ENCODE assay signal across 8 mouse cellular contexts in genomic region chr11:87422511-87423340, GRCm38 (mm10). TPM values are rescaled to one million over a fixed set of nuclear protein-coding genes. Genes with fewer than 3 reads are reported as not detected.
DNase-seq lines count a peak whose midpoint lies in the region; ATAC-seq and TF ChIP-seq lines count a peak whose summit lies in the region.

No protein-coding gene starts in this region.

- no peak for TF ChIP-seq CTCF in CH12.LX (conservative IDR thresholded peaks at IDR 0.05 in 1 of 2, IDR thresholded peaks at IDR 0.05 in 1 of 2; ENCODE audit: low read depth in 2 of 2, low read length in 2 of 2)

- no peak for TF ChIP-seq EP300 in CH12.LX (IDR thresholded peaks at IDR 0.05; ENCODE audit: low read length)

- no peak for TF ChIP-seq RAD21 in CH12.LX (IDR thresholded peaks at IDR 0.05; ENCODE audit: low read depth, low read length)

- peak overlapping the region; percentile 20 to 36 (median 33) for H3K4me3 ChIP-seq in CH12.LX (replicated peaks in 1 of 3; ENCODE audit: low read depth in 2 of 3, low read length in 2 of 3, poor library complexity in 1 of 3)
- peak overlapping the region; percentile 47 for H3K4me3 ChIP-seq in forebrain, embryonic 10.5 days
- peak overlapping the region; percentile 53 for H3K4me3 ChIP-seq in heart, embryonic 16.5 days (ENCODE audit: low read length)
- peak overlapping the region; percentile 55 for H3K4me3 ChIP-seq in liver, embryonic 15.5 days (replicated peaks)
- H3K4me3 ChIP-seq in neural tube, embryonic 12.5 days: peak overlapping the region; percentile 22; the same call in 1 of the 2 replicates

- H3K9ac ChIP-seq in CH12.LX (ENCODE audit: insufficient read depth, low read depth): peak overlapping the region; percentile 91
- H3K9ac ChIP-seq in heart, embryonic 16.5 days (ENCODE audit: low read length): peak overlapping the region; percentile 81
- peak overlapping the region; percentile 57 for H3K9ac ChIP-seq in liver, embryonic 15.5 days
- peak overlapping the region; percentile 27; the same call in 1 of the 2 replicates for H3K9ac ChIP-seq in neural tube, embryonic 12.5 days

- ATAC-seq in heart, embryonic 16.5 days (replicated peaks; ENCODE audit: extremely low read depth, insufficient read depth, low FRiP score): peak; percentile 83
- ATAC-seq in liver, embryonic 15.5 days (ENCODE audit: insufficient read depth): peak; percentile 70
- ATAC-seq in neural tube, embryonic 12.5 days (ENCODE audit: low FRiP score, low read depth): peak; percentile 85

- H3K4me2 ChIP-seq in CH12.LX (ENCODE audit: insufficient read depth, low read depth, poor library complexity, severe bottlenecking): peak overlapping the region; percentile 75
- peak overlapping the region; percentile 84 for H3K4me2 ChIP-seq in heart, embryonic 16.5 days (ENCODE audit: low read depth, low read length)
- peak overlapping the region; percentile 75 for H3K4me2 ChIP-seq in liver, embryonic 15.5 days
- H3K4me2 ChIP-seq in neural tube, embryonic 12.5 days (replicated peaks): peak overlapping the region; percentile 55

- H3K27me3 ChIP-seq in CH12.LX (replicated peaks): no peaks in the 10 kb centered on the region
- H3K27me3 ChIP-seq in forebrain, embryonic 10.5 days (ENCODE audit: poor library complexity, severe bottlenecking): no peaks in the 10 kb centered on the region
- no peaks in the 10 kb centered on the region for H3K27me3 ChIP-seq in heart, embryonic 16.5 days (ENCODE audit: control insufficient read depth, insufficient read depth, low read length)
- H3K27me3 ChIP-seq in liver, embryonic 15.5 days: no peaks in the 10 kb centered on the region
- no peaks in the 10 kb centered on the region for H3K27me3 ChIP-seq in neural tube, embryonic 12.5 days (replicated peaks)

- H3K27ac ChIP-seq in CH12.LX (ENCODE audit: insufficient read depth, low read depth): no peak overlapping the region
- peak overlapping the region; percentile 95 for H3K27ac ChIP-seq in forebrain, embryonic 10.5 days
- peak overlapping the region; percentile 87 for H3K27ac ChIP-seq in heart, embryonic 16.5 days (ENCODE audit: low read length)
- H3K27ac ChIP-seq in liver, embryonic 15.5 days (replicated peaks): peak overlapping the region; percentile 85
- no peak overlapping the region for H3K27ac ChIP-seq in neural tube, embryonic 12.5 days

- under 1% methylated on average over 26 of the region's 26 CpGs for WGBS in forebrain, embryonic 10.5 days
- WGBS in heart, embryonic 16.5 days: under 1% methylated on average over 26 of the region's 26 CpGs
- under 1% methylated on average over 26 of the region's 26 CpGs for WGBS in liver, embryonic 15.5 days (ENCODE audit: insufficient replicate concordance)
- under 1% methylated on average over 26 of the region's 26 CpGs for WGBS in neural tube, embryonic 12.5 days

- peaks cover 4 to 39% of the 10 kb centered on the region in 2 experiments for H3K4me1 ChIP-seq in CH12.LX (ENCODE audit: control insufficient read depth in 1 of 2, insufficient read depth in 2 of 2)
- H3K4me1 ChIP-seq in forebrain, embryonic 10.5 days: peaks cover 22% of the 10 kb centered on the region
- peaks cover 13% of the 10 kb centered on the region for H3K4me1 ChIP-seq in heart, embryonic 16.5 days (ENCODE audit: control insufficient read depth, insufficient read depth, low read length)
- peaks cover 40% of the 10 kb centered on the region for H3K4me1 ChIP-seq in liver, embryonic 15.5 days (replicated peaks)
- H3K4me1 ChIP-seq in neural tube, embryonic 12.5 days: no peaks in the 10 kb centered on the region

- no peaks in the 10 kb centered on the region for H3K9me3 ChIP-seq in CH12.LX (replicated peaks; ENCODE audit: low read length)
- H3K9me3 ChIP-seq in forebrain, embryonic 10.5 days: no peaks in the 10 kb centered on the region
- H3K9me3 ChIP-seq in heart, embryonic 16.5 days (replicated peaks; ENCODE audit: control insufficient read depth, low read length): no peaks in the 10 kb centered on the region
- no peaks in the 10 kb centered on the region for H3K9me3 ChIP-seq in liver, embryonic 15.5 days (replicated peaks)
- no peaks in the 10 kb centered on the region for H3K9me3 ChIP-seq in neural tube, embryonic 12.5 days

- DNase-seq in CH12.LX (ENCODE audit: extremely low read depth): peak; percentile 98
- peak; percentile 79 for DNase-seq in c-Kit-positive CD71-negative TER-119-negative erythroid progenitor cells, embryonic 14.5 days (ENCODE audit: low read depth)
- peak; percentile 77 for DNase-seq in forebrain, embryonic 10.5 days (ENCODE audit: extremely low spot score, low spot score)
- DNase-seq in kidney, postnatal 36 days: peak; percentile 81 to 89
- DNase-seq in telencephalon, adult 2 months (ENCODE audit: low read depth, low spot score): peak; percentile 97

- no peaks in the 10 kb centered on the region for H3K36me3 ChIP-seq in CH12.LX (replicated peaks in 1 of 2; ENCODE audit: control insufficient read depth in 1 of 2, insufficient read depth in 1 of 2, low read length in 1 of 2)
- H3K36me3 ChIP-seq in forebrain, embryonic 10.5 days (replicated peaks): no peaks in the 10 kb centered on the region
- H3K36me3 ChIP-seq in heart, embryonic 16.5 days (ENCODE audit: control insufficient read depth, insufficient read depth): no peaks in the 10 kb centered on the region
- no peaks in the 10 kb centered on the region for H3K36me3 ChIP-seq in liver, embryonic 15.5 days (replicated peaks)
- H3K36me3 ChIP-seq in neural tube, embryonic 12.5 days: no peaks in the 10 kb centered on the region

- in situ Hi-C loops in CH12.LX (cut with MboI; ENCODE audit: low pct_ligation_motif_present, low pct_unique_long_range_greater_than_20kb, low sequenced_read_pairs): no loop called here

- H3K79me2 ChIP-seq in CH12.LX (replicated peaks; ENCODE audit: control insufficient read depth, extremely low read depth, insufficient read depth, poor library complexity, severe bottlenecking): no peaks in the 10 kb centered on the region

- dilution Hi-C loops in CH12.LX (cut with MboI; ENCODE audit: extremely low pct_ligation_motif_present, extremely low pct_unique_long_range_greater_than_20kb, low sequenced_read_pairs): no loop called here

- TF ChIP-seq POLR2A in CH12.LX (IDR thresholded peaks at IDR 0.05; ENCODE audit: low read depth, low read length): peak; percentile 99

TF ChIP-seq in CH12.LX, 34 proteins besides CTCF, POLR2A, EP300 and RAD21 (continues in another document):
- TF ChIP-seq IRF4 (IDR thresholded peaks at IDR 0.05; ENCODE audit: low read depth, low read length) (no peak; the same call in 1 of the 2 replicates), BHLHE40 (IDR thresholded peaks at IDR 0.05; ENCODE audit: low read depth, low read length) (peak; percentile 64), MAX (IDR thresholded peaks at IDR 0.05; ENCODE audit: low read length) (peak; percentile 90), USF2 (conservative IDR thresholded peaks at IDR 0.05; ENCODE audit: low read depth, low read length) (peak; percentile 27; the same call in 1 of the 2 replicates), HCFC1 (IDR thresholded peaks at IDR 0.05; ENCODE audit: low read depth, low read length) (peak; percentile 80), CHD1 (IDR thresholded peaks at IDR 0.05; ENCODE audit: low read depth, low read length) (no peak), MAZ (IDR thresholded peaks at IDR 0.05; ENCODE audit: low read depth, low read length) (peak; percentile 92), NRF1 (IDR thresholded peaks at IDR 0.05; ENCODE audit: low read depth, low read length) (peak; percentile 65; the same call in 1 of the 2 replicates), JUND (conservative IDR thresholded peaks at IDR 0.05; ENCODE audit: low read depth, low read length) (peak; percentile 83), NELFE (IDR thresholded peaks at IDR 0.05; ENCODE audit: low read depth, low read length) (peak; percentile 99), TBP (conservative IDR thresholded peaks at IDR 0.05; ENCODE audit: low read depth, low read length) (peak; percentile 99), ZNF384 (IDR thresholded peaks at IDR 0.05; ENCODE audit: low read depth, low read length) (peak; percentile 63), MEF2A (IDR thresholded peaks at IDR 0.05; ENCODE audit: borderline replicate concordance, low read depth, low read length) (peak; percentile 97), UBTF (IDR thresholded peaks at IDR 0.05; ENCODE audit: low read depth, low read length) (no peak), JUN (IDR thresholded peaks at IDR 0.05; ENCODE audit: insufficient read depth, low read depth, low read length) (no peak; the same call in 1 of the 2 replicates), PAX5 (IDR thresholded peaks at IDR 0.05; ENCODE audit: low read length) (no peak), ETS1 (conservative IDR thresholded peaks at IDR 0.05; ENCODE audit: low read depth, low read length) (peak; percentile 99), E2F4 (IDR thresholded peaks at IDR 0.05; ENCODE audit: insufficient replicate concordance, low read depth, low read length) (peak; percentile 98), ZMIZ1 (IDR thresholded peaks at IDR 0.05; ENCODE audit: low read depth, low read length) (peak; percentile 100), GABPA (IDR thresholded peaks at IDR 0.05; ENCODE audit: insufficient replicate concordance, low read depth, low read length) (no peak; the same call in 1 of the 2 replicates), MAFK (IDR thresholded peaks at IDR 0.05; ENCODE audit: insufficient replicate concordance, low read length) (peak; percentile 93), USF1 (IDR thresholded peaks at IDR 0.05; ENCODE audit: low read depth, low read length) (no peak)

RNA-seq across cellular contexts. Expression of gene Tex14, which starts 17.9 kb away (rescaled TPM):
- 1.4 and 1.5 TPM in 2 replicates for total RNA-seq in CH12.LX (2012; rRNA removed)
- 1.4 and 2.1 TPM in 2 replicates for total RNA-seq in CH12.LX (2014; rRNA removed)
- polyA plus RNA-seq in CH12.LX (2012; ENCODE audit: insufficient read length, low read depth): 1.3 and 1.6 TPM in 2 replicates
- polyA plus RNA-seq in forebrain, embryonic 10.5 days (2016; fragmentation: Nextera tagmentation; extraction: Ambion mirVana): not detected in 2 replicates
- 0.06 and 0.42 TPM in 2 replicates for polyA plus RNA-seq in heart, embryonic 16.5 days (2015; fragmentation: Nextera tagmentation; extraction: Ambion mirVana)
- polyA plus RNA-seq in liver, embryonic 15.5 days (2015; fragmentation: Nextera tagmentation; extraction: Ambion mirVana): 0.05 TPM in 2 replicates
- 0.64 and 1.0 TPM in 2 replicates for polyA plus RNA-seq in neural tube, embryonic 12.5 days (2016; fragmentation: Nextera tagmentation; extraction: Ambion mirVana)

RNA-seq across cellular contexts. Expression of gene Rad51c, which starts 18.0 kb away (rescaled TPM):
- 5.3 and 6.8 TPM in 2 replicates for total RNA-seq in CH12.LX (2012; rRNA removed)
- total RNA-seq in CH12.LX (2014; rRNA removed): 5.6 and 6.3 TPM in 2 replicates
- polyA plus RNA-seq in CH12.LX (2012; ENCODE audit: insufficient read length, low read depth): 4.8 and 6.1 TPM in 2 replicates
- polyA plus RNA-seq in forebrain, embryonic 10.5 days (2016; fragmentation: Nextera tagmentation; extraction: Ambion mirVana): 13.3 and 15.1 TPM in 2 replicates
- 9.2 and 10.1 TPM in 2 replicates for polyA plus RNA-seq in heart, embryonic 16.5 days (2015; fragmentation: Nextera tagmentation; extraction: Ambion mirVana)
- 4.1 and 4.3 TPM in 2 replicates for polyA plus RNA-seq in liver, embryonic 15.5 days (2015; fragmentation: Nextera tagmentation; extraction: Ambion mirVana)
- 9.0 and 10.5 TPM in 2 replicates for polyA plus RNA-seq in neural tube, embryonic 12.5 days (2016; fragmentation: Nextera tagmentation; extraction: Ambion mirVana)

Comparison
In these comparisons a context has a peak if more than half of its experiments do, and no peak if none do; other contexts are left out.
1. H3K27ac ChIP-seq: peak in forebrain, embryonic 10.5 days (single experiment), heart, embryonic 16.5 days (single experiment) and liver, embryonic 15.5 days (single experiment); none in CH12.LX (single experiment) and neural tube, embryonic 12.5 days (single experiment).
2. H3K9ac ChIP-seq: peak in every context shown above with its lines; median percentile 91 in CH12.LX; 81 in heart, embryonic 16.5 days; 57 in liver, embryonic 15.5 days; 27 in neural tube, embryonic 12.5 days.
3. Peak in every context shown above with its lines, with median percentiles within 50 percentile points of each other: DNase-seq, H3K4me2 ChIP-seq, H3K4me3 ChIP-seq and ATAC-seq.